ENCODE assay signal across 28 mouse cellular contexts in the genomic region with DNA sequence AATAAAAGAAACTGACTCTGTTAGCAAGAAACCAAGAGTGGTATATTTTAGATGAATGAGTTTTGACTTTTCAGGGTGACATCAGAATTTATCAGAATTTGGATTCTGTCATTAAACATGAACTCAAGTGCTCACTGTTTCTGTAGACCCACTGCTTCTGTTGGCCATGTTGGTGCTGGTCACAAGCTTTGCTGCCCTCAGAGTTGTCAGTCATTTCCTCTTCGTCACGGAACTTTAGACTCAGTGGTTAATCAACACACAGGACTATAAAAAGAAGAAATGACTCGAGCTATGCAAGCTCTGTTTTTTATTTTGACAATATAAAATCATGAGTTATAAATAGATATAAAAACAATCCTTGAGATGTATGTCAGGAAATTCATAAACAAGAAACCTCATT.
DNase-seq lines count a peak whose midpoint lies in the region; ATAC-seq and TF ChIP-seq lines count a peak whose summit lies in the region.
"Had no signal": no experiment of that assay in that cellular context is flagged by ENCODE, and none has a peak within 500 bp of the region (broad histone marks: within the 10 kb centered on the region; RNA-seq: fewer than 3 reads in every experiment).

No protein-coding gene starts in this region.

- DNase-seq in kidney, adult 2 months = peak; percentile 60
- no peak for DNase-seq in liver, postnatal 0 days
- no peak for DNase-seq in liver, embryonic 11.5 days (ENCODE audit: low spot score)
- no peak for DNase-seq in thymus, postnatal 25 days
- no peak for DNase-seq in Muller cell, postnatal 12 days (ENCODE audit: inconsistent ontology term)
- DNase-seq: adrenal gland, adult 2 months; cerebellum, adult 18-20 months; cerebellum, postnatal 14 days; forebrain, postnatal 0 days; gastrocnemius, postnatal 25 days; heart, adult 18-20 months; heart, postnatal 10 days; left cerebral cortex, postnatal 4 days; lung, adult 2 months; lung, postnatal 14 days; right cerebral cortex, postnatal 14 days; spleen, adult 18-20 months; thymus, adult 18-20 months; thymus, postnatal 4 days had no signal

- no peaks in the 10 kb centered on the region for H3K9me3 ChIP-seq in kidney, embryonic 14.5 days (ENCODE audit: control insufficient read depth, low read length)
- H3K9me3 ChIP-seq in liver, postnatal 0 days (ENCODE audit: low read length) = no peaks in the 10 kb centered on the region
- no peaks in the 10 kb centered on the region for H3K9me3 ChIP-seq in liver, embryonic 11.5 days (ENCODE audit: control insufficient read depth, low read length)
- H3K9me3 ChIP-seq in intestine, embryonic 16.5 days (ENCODE audit: control insufficient read depth, low read length) = no peaks in the 10 kb centered on the region
- H3K9me3 ChIP-seq: forebrain, embryonic 10.5 days; G1E; heart, embryonic 12.5 days; limb, embryonic 15.5 days; midbrain, embryonic 13.5 days; neural tube, embryonic 12.5 days had no signal

- no peak for ATAC-seq in kidney, embryonic 14.5 days (ENCODE audit: low FRiP score, low TSS enrichment)
- peak; percentile 28; the same call in 1 of the 2 replicates for ATAC-seq in liver, postnatal 0 days
- ATAC-seq in liver, embryonic 11.5 days (replicated peaks; ENCODE audit: low FRiP score) = no peak
- ATAC-seq in intestine, embryonic 16.5 days = peak; percentile 69; the same call in 1 of the 2 replicates
- ATAC-seq: forebrain, postnatal 0 days; midbrain, embryonic 13.5 days had no signal

- WGBS in kidney, adult 2 months = 32% methylated on average over 3 of the region's 3 CpGs
- WGBS in kidney, embryonic 14.5 days = 46% methylated on average over 3 of the region's 3 CpGs
- 30% methylated on average over 3 of the region's 3 CpGs for whole genome bisulfite sequencing in liver, postnatal 0 days (ENCODE audit: insufficient replicate concordance)
- WGBS in liver, embryonic 11.5 days = 58% methylated on average over 3 of the region's 3 CpGs
- WGBS in intestine, embryonic 16.5 days = 51% methylated on average over 3 of the region's 3 CpGs

- H3K36me3 ChIP-seq in kidney, adult 2 months (ENCODE audit: control insufficient read depth, insufficient read depth, low read length) = no peaks in the 10 kb centered on the region
- H3K36me3 ChIP-seq in kidney, embryonic 14.5 days (ENCODE audit: control insufficient read depth, insufficient read depth, low read length) = no peaks in the 10 kb centered on the region
- no peaks in the 10 kb centered on the region for H3K36me3 ChIP-seq in liver, postnatal 0 days (replicated peaks; ENCODE audit: insufficient read depth, low read length)
- H3K36me3 ChIP-seq in liver, embryonic 11.5 days (ENCODE audit: control insufficient read depth, insufficient read depth, low read length) = no peaks in the 10 kb centered on the region
- no peaks in the 10 kb centered on the region for H3K36me3 ChIP-seq in intestine, embryonic 16.5 days (ENCODE audit: control insufficient read depth, insufficient read depth, low read length)
- H3K36me3 ChIP-seq: forebrain, embryonic 10.5 days; heart, embryonic 12.5 days; limb, embryonic 15.5 days; midbrain, embryonic 13.5 days; neural tube, embryonic 12.5 days had no signal

- no peak overlapping the region for H3K27ac ChIP-seq in kidney, adult 2 months (ENCODE audit: insufficient read depth, low read depth, low read length)
- H3K27ac ChIP-seq in kidney, embryonic 14.5 days (ENCODE audit: low read depth, low read length) = no peak overlapping the region
- H3K27ac ChIP-seq in liver, postnatal 0 days (ENCODE audit: low read depth) = no peak overlapping the region
- no peak overlapping the region for H3K27ac ChIP-seq in liver, embryonic 11.5 days (ENCODE audit: low read depth, low read length)
- no peak overlapping the region for H3K27ac ChIP-seq in intestine, embryonic 16.5 days (ENCODE audit: low read length)
- H3K27ac ChIP-seq: forebrain, embryonic 10.5 days; left cerebral cortex, adult 2 months; limb, embryonic 15.5 days; midbrain, embryonic 13.5 days; neural tube, embryonic 12.5 days had no signal

- no peak for TF ChIP-seq CTCF in kidney, adult 2 months (conservative IDR thresholded peaks at IDR 0.05; ENCODE audit: insufficient read depth, insufficient read length, low read depth, low read length)
- no peak for TF ChIP-seq CTCF in liver, postnatal 0 days (IDR thresholded peaks at IDR 0.05; ENCODE audit: low read depth)

- peaks cover 4% of the 10 kb centered on the region for H3K4me1 ChIP-seq in kidney, adult 2 months (ENCODE audit: control insufficient read depth, insufficient read depth, low read length)
- H3K4me1 ChIP-seq in kidney, embryonic 14.5 days (ENCODE audit: control insufficient read depth, insufficient read depth, low read length) = no peaks in the 10 kb centered on the region
- peaks cover 13% of the 10 kb centered on the region for H3K4me1 ChIP-seq in liver, postnatal 0 days (ENCODE audit: insufficient read depth)
- H3K4me1 ChIP-seq in liver, embryonic 11.5 days (replicated peaks; ENCODE audit: control insufficient read depth, insufficient read depth, low read length) = peaks cover 4% of the 10 kb centered on the region; the same call in 1 of the 2 replicates
- H3K4me1 ChIP-seq in intestine, embryonic 16.5 days (ENCODE audit: control insufficient read depth, insufficient read depth, low read length) = peaks cover 6% of the 10 kb centered on the region
- H3K4me1 ChIP-seq: neural tube, embryonic 12.5 days had no signal

- no peak for TF ChIP-seq EP300 in liver, postnatal 0 days (IDR thresholded peaks at IDR 0.05; ENCODE audit: low read depth)

- no peak overlapping the region for H3K4me3 ChIP-seq in kidney, adult 2 months (ENCODE audit: insufficient read depth, low read depth, low read length)
- no peak overlapping the region for H3K4me3 ChIP-seq in kidney, embryonic 14.5 days (ENCODE audit: low read length)
- H3K4me3 ChIP-seq in liver, postnatal 0 days (ENCODE audit: low read depth, low read length) = no peak overlapping the region
- no peak overlapping the region for H3K4me3 ChIP-seq in liver, embryonic 11.5 days (ENCODE audit: low read depth, low read length)
- no peak overlapping the region for H3K4me3 ChIP-seq in intestine, embryonic 16.5 days (ENCODE audit: low read length)
- H3K4me3 ChIP-seq: forebrain, embryonic 10.5 days; heart, embryonic 12.5 days; left cerebral cortex, adult 2 months; limb, embryonic 15.5 days; midbrain, embryonic 13.5 days; neural tube, embryonic 12.5 days had no signal

- no peak for TF ChIP-seq POLR2A in kidney, adult 2 months (IDR thresholded peaks at IDR 0.05; ENCODE audit: low read depth, low read length)

- no peak overlapping the region for H3K9ac ChIP-seq in kidney, embryonic 14.5 days (ENCODE audit: low read depth, low read length)
- no peak overlapping the region for H3K9ac ChIP-seq in liver, postnatal 0 days (replicated peaks)
- H3K9ac ChIP-seq in liver, embryonic 11.5 days (ENCODE audit: low read depth, low read length) = no peak overlapping the region
- no peak overlapping the region for H3K9ac ChIP-seq in intestine, embryonic 16.5 days (ENCODE audit: low read depth, low read length)
- H3K9ac ChIP-seq: forebrain, postnatal 0 days; heart, embryonic 12.5 days; limb, embryonic 15.5 days; midbrain, embryonic 13.5 days; neural tube, embryonic 12.5 days had no signal

- H3K27me3 ChIP-seq in kidney, adult 2 months (replicated peaks; ENCODE audit: control insufficient read depth, insufficient read depth, low read length) = no peaks in the 10 kb centered on the region
- no peaks in the 10 kb centered on the region for H3K27me3 ChIP-seq in kidney, embryonic 14.5 days (ENCODE audit: control insufficient read depth, insufficient read depth, low read length)
- no peaks in the 10 kb centered on the region for H3K27me3 ChIP-seq in liver, postnatal 0 days (ENCODE audit: insufficient read depth, low read length)
- no peaks in the 10 kb centered on the region for H3K27me3 ChIP-seq in liver, embryonic 11.5 days (replicated peaks; ENCODE audit: control insufficient read depth, insufficient read depth, low read length)
- no peaks in the 10 kb centered on the region for H3K27me3 ChIP-seq in intestine, embryonic 16.5 days (replicated peaks; ENCODE audit: control insufficient read depth, insufficient read depth, low read length)
- H3K27me3 ChIP-seq: heart, embryonic 12.5 days; limb, embryonic 15.5 days; midbrain, embryonic 13.5 days; neural tube, embryonic 12.5 days had no signal

- H3K4me2 ChIP-seq in kidney, embryonic 14.5 days (replicated peaks; ENCODE audit: low read depth, low read length) = no peak overlapping the region
- no peak overlapping the region for H3K4me2 ChIP-seq in liver, postnatal 0 days (ENCODE audit: low read depth, low read length)
- H3K4me2 ChIP-seq in liver, embryonic 11.5 days = no peak overlapping the region
- no peak overlapping the region for H3K4me2 ChIP-seq in intestine, embryonic 16.5 days (ENCODE audit: low read depth, low read length)
- H3K4me2 ChIP-seq: heart, embryonic 12.5 days; limb, embryonic 15.5 days; midbrain, embryonic 13.5 days; neural tube, embryonic 12.5 days had no signal

Comparison
In these comparisons a context has a peak if more than half of its experiments do, and no peak if none do; other contexts are left out.
1. ATAC-seq: peak in liver, postnatal 0 days (single experiment) and intestine, embryonic 16.5 days (single experiment); none in kidney, embryonic 14.5 days (single experiment) and liver, embryonic 11.5 days (single experiment).